Mouse (Mus musculus) ES-E14 (cell line): ENCODE results near the gene Ccdc107. TPM values are rescaled to one million over a fixed set of nuclear protein-coding genes. Genes with fewer than 3 reads are reported as not detected.

Experiments
- DNase-seq: peaks from one replicate; pipeline ENCODE4 v3.0.0-alpha.2; 2013; ENCODE audit warnings: low read depth, low spot score
- H3K27ac ChIP-seq: 2 replicates; pipeline ENCODE4 v1.5.1; 2012; ENCODE audit warnings: low read depth, mild to moderate bottlenecking, low read length, moderate library complexity, mixed read lengths; ENCODE audit not compliant: poor library complexity, insufficient read depth, severe bottlenecking
- H3K36me3 ChIP-seq: 2 replicates; pipeline ENCODE4 v1.6.1; 2012; ENCODE audit warnings: mild to moderate bottlenecking, low read length, moderate library complexity, mixed read lengths; ENCODE audit not compliant: control insufficient read depth, poor library complexity, insufficient read depth, severe bottlenecking
- H3K4me1 ChIP-seq, 2 experiments: fragments of 150-350 bp in 1 of 2; sonication (generic) in 1 of 2; 2 replicates each; pipeline ENCODE4 v1.6.1; 2012; ENCODE audit warnings: low read length in 2 of 2, mild to moderate bottlenecking in 1 of 2, mixed read lengths in 1 of 2; ENCODE audit not compliant: control insufficient read depth in 2 of 2, insufficient read depth in 2 of 2, poor library complexity in 1 of 2
- H3K4me3 ChIP-seq, 2 experiments: fragments of 150-350 bp in 1 of 2; sonication (generic) in 1 of 2; 2 replicates each; pipeline ENCODE4 v1.5.1; 2012; ENCODE audit warnings: low read length in 2 of 2, low read depth in 1 of 2, mild to moderate bottlenecking in 1 of 2, mixed read lengths in 1 of 2; ENCODE audit not compliant: insufficient read depth in 1 of 2, poor library complexity in 1 of 2, severe bottlenecking in 1 of 2
- H3K9ac ChIP-seq: 2 replicates; pipeline ENCODE4 v1.6.1; 2012; ENCODE audit warnings: low read depth, mild to moderate bottlenecking, low read length, mixed read lengths; ENCODE audit not compliant: poor library complexity, insufficient read depth, severe bottlenecking
- H3K9me3 ChIP-seq: fragments of 150-350 bp; sonication (generic); 2 replicates; pipeline ENCODE4 v1.6.1; 2012; ENCODE audit warnings: low read depth, mild to moderate bottlenecking, low read length; ENCODE audit not compliant: control insufficient read depth, insufficient read depth
- CHD2 ChIP-seq: IDR thresholded peaks from 2 replicates; pipeline ENCODE4 v1.6.1; 2014; ENCODE audit warnings: mild to moderate bottlenecking, low read depth, low read length, inconsistent platforms
- HCFC1 ChIP-seq: IDR thresholded peaks from 2 replicates; pipeline ENCODE4 v1.6.1; 2012; ENCODE audit warnings: low read length, inconsistent platforms, borderline replicate concordance; ENCODE audit not compliant: insufficient read depth
- MAFK ChIP-seq: IDR thresholded peaks from 2 replicates; pipeline ENCODE4 v1.6.1; 2014; ENCODE audit warnings: mild to moderate bottlenecking, low read depth, low read length, inconsistent platforms; ENCODE audit not compliant: insufficient read depth
- ZC3H11A ChIP-seq: IDR thresholded peaks from 2 replicates; pipeline ENCODE4 v1.6.1; 2012; ENCODE audit warnings: low read depth, mild to moderate bottlenecking, inconsistent platforms, low read length, borderline replicate concordance
- ZNF384 ChIP-seq: IDR thresholded peaks from 2 replicates; pipeline ENCODE4 v1.6.1; 2012; ENCODE audit warnings: low read depth, low read length, inconsistent platforms
- in situ Hi-C, 2 experiments: fragments of 600-800 bp; cut with MboI; formaldehyde crosslinking; loops; one replicate each; pipeline ENCODE4 v1.15.1; 2025; ENCODE audit warnings: low sequenced_read_pairs in 2 of 2, inconsistent platforms in 1 of 2; ENCODE audit not compliant: unreplicated experiment in 2 of 2
- total RNA-seq: library from RNA; depleted of rRNA; stranded (reverse); fragments of 300-350 nt; gene quantifications from 2 replicates; pipeline ENCODE4 v1.2.3, GENCODE M21; 2012; rRNA removed

The Ccdc107 gene
- total RNA-seq, 1 experiment, result 59.1 TPM

GRCm38 (mm10) chr4:43530581-43530980 lies 37.9 kb downstream of the Ccdc107 start:
- Histone ChIP-seq H3K9me3 (no peaks in the 10 kb centered on the region), H3K9ac (no peak overlapping the region), H3K4me1 (peaks cover 4 to 11% of the 10 kb centered on the region in 2 experiments; a peak in 2 of 4 replicates), H3K27ac (no peak overlapping the region), H3K36me3 (peaks cover 39% of the 10 kb centered on the region), H3K4me3 (no peak overlapping the region)
- TF ChIP-seq MAFK (no peak), ZNF384 (no peak), ZC3H11A (no peak), CHD2 (no peak), HCFC1 (no peak)
- in situ Hi-C loops, result no loop called here
- DNase-seq, result peak; percentile 66

GRCm38 (mm10) chr4:43533270-43533669 lies 40.6 kb downstream of the Ccdc107 start:
- in situ Hi-C loops, result no loop called here
- Histone ChIP-seq H3K9me3 (no peaks in the 10 kb centered on the region), H3K9ac (no peak overlapping the region), H3K36me3 (peaks cover 64% of the 10 kb centered on the region), H3K4me1 (peaks cover 4 to 12% of the 10 kb centered on the region in 2 experiments; a peak in 2 of 4 replicates), H3K4me3 (no peak overlapping the region), H3K27ac (no peak overlapping the region)
- DNase-seq, result no peak
- no peak for TF ChIP-seq HCFC1
- no peak for TF ChIP-seq CHD2
- no peak for TF ChIP-seq MAFK
- TF ChIP-seq ZNF384, result no peak
- TF ChIP-seq ZC3H11A, result no peak

GRCm38 (mm10) chr4:43535628-43536027 lies 42.9 kb downstream of the Ccdc107 start:
- H3K4me3 ChIP-seq, result no peak overlapping the region
- in situ Hi-C loops, result no loop called here
- no peak overlapping the region for H3K27ac ChIP-seq
- H3K9me3 ChIP-seq, result peaks cover 7% of the 10 kb centered on the region; the same call in 1 of the 2 replicates
- DNase-seq, result no peak
- H3K4me1 ChIP-seq, result peaks cover 4 to 12% of the 10 kb centered on the region in 2 experiments; a peak in 2 of 4 replicates
- TF ChIP-seq ZC3H11A (no peak), MAFK (no peak)
- H3K9ac ChIP-seq, result no peak overlapping the region
- H3K36me3 ChIP-seq, result peaks cover 87% of the 10 kb centered on the region

- in situ Hi-C loops, result no loop called here
Measured at GRCm38 (mm10) chr4:43536031-43536430, 43.3 kb downstream of the Ccdc107 start.

GRCm38 (mm10) chr4:43542044-43542443 lies 49.3 kb downstream of the Ccdc107 start:
- Histone ChIP-seq H3K4me1 (no peaks in the 10 kb centered on the region), H3K9me3 (peaks cover 19% of the 10 kb centered on the region), H3K9ac (no peak overlapping the region), H3K4me3 (no peak overlapping the region), H3K27ac (no peak overlapping the region), H3K36me3 (peaks cover 91% of the 10 kb centered on the region)
- no peak for DNase-seq
- in situ Hi-C loops, result no loop called here
- TF ChIP-seq HCFC1, result no peak
- no peak for TF ChIP-seq MAFK
- TF ChIP-seq ZNF384, result no peak
- no peak for TF ChIP-seq CHD2
- no peak for TF ChIP-seq ZC3H11A

More at GRCm38 (mm10) chr4:43536031-43536430, 43.3 kb downstream of the Ccdc107 start:
- no peak for DNase-seq
- Histone ChIP-seq H3K9ac (no peak overlapping the region), H3K4me1 (peaks cover 4 to 12% of the 10 kb centered on the region in 2 experiments; a peak in 2 of 4 replicates), H3K36me3 (peaks cover 87% of the 10 kb centered on the region), H3K4me3 (no peak overlapping the region), H3K9me3 (peaks cover 7% of the 10 kb centered on the region; the same call in 1 of the 2 replicates), H3K27ac (no peak overlapping the region)
- no peak for TF ChIP-seq MAFK
- no peak for TF ChIP-seq ZC3H11A
- no peak for TF ChIP-seq HCFC1
- no peak for TF ChIP-seq CHD2
- TF ChIP-seq ZNF384, result no peak

Other genes with a start within 250 kb of the Ccdc107 start
- gene Atp8b5, start 225.7 kb upstream of the Ccdc107 start, total RNA-seq, result 0.79 and 0.89 TPM in 2 replicates
- gene Rusc2, start 110.9 kb upstream of the Ccdc107 start, total RNA-seq, result 12.1 and 19.0 TPM in 2 replicates
- 0.27 and 0.37 TPM in 2 replicates for gene Fam166b, start 63.8 kb upstream of the Ccdc107 start, total RNA-seq
- gene Tesk1, start 51.0 kb upstream of the Ccdc107 start, total RNA-seq, result 11.0 and 12.4 TPM in 2 replicates
- 0.40 and 0.58 TPM in 2 replicates for gene Cd72, start 38.3 kb upstream of the Ccdc107 start, total RNA-seq
- gene Sit1, start 9.2 kb upstream of the Ccdc107 start, total RNA-seq, result 0.31 TPM in 1 of 2 replicates, not detected in the other
- gene Arhgef39, start 6.8 kb downstream of the Ccdc107 start, total RNA-seq, result 32.1 and 44.0 TPM in 2 replicates
- gene Car9, start 14.1 kb downstream of the Ccdc107 start, total RNA-seq, result 0.21 and 0.71 TPM in 2 replicates
- 76.7 and 143 TPM in 2 replicates for gene Tpm2, start 30.9 kb downstream of the Ccdc107 start, total RNA-seq
- gene Creb3, start 69.4 kb downstream of the Ccdc107 start, total RNA-seq, result 51.0 and 55.2 TPM in 2 replicates
- gene Tln1, start 69.8 kb downstream of the Ccdc107 start, total RNA-seq, result 78.1 and 105 TPM in 2 replicates
- 27.1 and 37.6 TPM in 2 replicates for gene Rgp1, start 85.8 kb downstream of the Ccdc107 start, total RNA-seq
- 8.9 and 10.8 TPM in 2 replicates for gene Gba2, start 86.0 kb downstream of the Ccdc107 start, total RNA-seq
- gene Msmp, start 91.6 kb downstream of the Ccdc107 start, total RNA-seq, result 0.48 and 0.49 TPM in 2 replicates
- 2.4 and 7.1 TPM in 2 replicates for gene Npr2, start 139.0 kb downstream of the Ccdc107 start, total RNA-seq
- gene Spag8, start 160.7 kb downstream of the Ccdc107 start, total RNA-seq, result 0.27 and 0.58 TPM in 2 replicates
- gene Hint2, start 163.6 kb downstream of the Ccdc107 start, total RNA-seq, result 46.0 and 72.9 TPM in 2 replicates
- 1.4 and 1.9 TPM in 2 replicates for gene Tmem8b, start 176.1 kb downstream of the Ccdc107 start, total RNA-seq
- gene Fam221b, start 176.2 kb downstream of the Ccdc107 start, total RNA-seq, result 9.3 and 13.3 TPM in 2 replicates
- not detected in 2 replicates for gene Olfr70, start 207.9 kb downstream of the Ccdc107 start, total RNA-seq
- gene Olfr71, start 217.4 kb downstream of the Ccdc107 start, total RNA-seq, result not detected in 2 replicates
- 0.26 and 0.36 TPM in 2 replicates for gene Hrct1, start 234.3 kb downstream of the Ccdc107 start, total RNA-seq
- 0.62 and 3.2 TPM in 2 replicates for gene Spaar, start 237.1 kb downstream of the Ccdc107 start, total RNA-seq